Mouse (Mus musculus) heart, adult 11 months (tissue): Measurements from ENCODE around the gene Mrpl16.

Experiments
- DNase-seq: peaks from one replicate; pipeline ENCODE4 v3.0.0; 2022

The Mrpl16 gene

DNA sequence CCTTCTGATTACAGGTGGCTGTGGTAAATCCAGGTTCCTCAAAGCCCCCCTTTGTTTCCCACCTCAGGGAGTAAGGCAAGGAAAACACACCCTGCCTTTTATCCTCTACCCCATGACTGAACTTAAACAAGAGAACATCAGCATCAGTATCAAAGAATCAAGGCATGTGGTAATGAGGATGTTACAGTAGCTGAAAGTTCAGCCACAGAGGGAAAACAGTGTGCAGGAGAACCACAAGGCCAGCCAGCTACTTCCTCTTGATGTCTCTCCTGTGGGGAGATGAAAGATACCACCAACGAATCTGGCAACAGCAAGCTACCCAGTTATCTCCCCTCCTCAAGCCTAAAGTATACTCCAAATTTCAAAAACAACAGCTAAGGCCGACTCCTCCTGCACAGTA lies 37.1 kb downstream of the Mrpl16 start:
- peak; percentile 82 for DNase-seq

- DNase-seq = no peak
Observed at GRCm38 (mm10) chr19:11807822-11808221, 37.6 kb downstream of the Mrpl16 start.

DNA sequence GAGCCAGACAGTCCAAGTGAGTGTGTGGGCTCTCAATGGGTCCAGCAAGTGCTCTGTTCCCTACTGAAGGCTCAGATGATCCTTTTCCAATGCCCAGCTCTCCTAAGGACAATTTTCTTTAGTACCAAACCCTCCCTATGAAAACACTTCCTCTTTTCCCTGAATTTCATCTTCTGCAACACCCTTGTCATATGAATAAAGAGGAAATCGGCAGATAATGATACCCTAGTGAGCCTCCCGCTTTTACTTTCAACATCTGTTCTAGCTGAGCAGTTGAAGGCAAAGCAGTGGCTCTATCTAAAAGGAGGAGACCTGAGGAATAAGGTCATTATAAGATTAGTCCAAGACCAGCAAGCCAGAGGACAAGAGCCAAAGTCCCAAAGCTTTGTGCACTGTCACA lies 38.3 kb downstream of the Mrpl16 start:
- peak; percentile 63 for DNase-seq

DNA sequence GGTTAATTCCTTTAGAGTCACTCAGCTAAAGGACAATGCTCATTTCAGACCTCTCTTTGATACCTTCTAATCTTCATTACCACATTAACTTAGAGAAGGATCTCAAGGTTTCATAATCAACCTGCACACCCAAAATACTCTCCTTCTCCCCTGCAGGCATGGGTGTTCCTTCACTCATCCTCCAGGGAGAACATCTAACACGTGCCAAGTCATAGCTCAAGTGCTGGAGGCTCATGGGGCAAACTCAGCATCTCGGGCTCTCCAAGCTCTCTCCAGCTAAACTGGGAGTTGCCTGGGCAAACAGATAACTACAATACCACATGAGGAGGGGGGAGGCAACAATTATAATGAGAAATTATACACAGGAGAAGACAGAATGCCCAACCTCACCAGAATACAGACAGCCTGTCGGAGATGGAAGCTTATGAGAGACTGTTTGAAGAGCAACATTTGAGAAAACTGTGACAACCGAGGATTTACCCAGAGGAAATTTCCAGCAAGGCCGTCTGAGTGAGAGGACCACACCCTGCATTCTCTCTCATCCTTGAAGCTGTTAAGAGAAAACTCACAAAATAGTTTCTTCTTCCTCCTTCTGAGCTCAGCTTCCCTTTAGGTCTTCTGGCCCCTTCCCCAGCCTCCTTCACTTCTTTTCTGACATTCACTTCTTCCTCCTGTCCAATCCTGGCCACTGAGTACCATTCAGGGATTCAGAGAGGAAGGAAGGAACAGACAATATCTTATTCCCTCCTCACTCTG lies 40.0 kb downstream of the Mrpl16 start:
- DNase-seq = peak; percentile 84

DNA sequence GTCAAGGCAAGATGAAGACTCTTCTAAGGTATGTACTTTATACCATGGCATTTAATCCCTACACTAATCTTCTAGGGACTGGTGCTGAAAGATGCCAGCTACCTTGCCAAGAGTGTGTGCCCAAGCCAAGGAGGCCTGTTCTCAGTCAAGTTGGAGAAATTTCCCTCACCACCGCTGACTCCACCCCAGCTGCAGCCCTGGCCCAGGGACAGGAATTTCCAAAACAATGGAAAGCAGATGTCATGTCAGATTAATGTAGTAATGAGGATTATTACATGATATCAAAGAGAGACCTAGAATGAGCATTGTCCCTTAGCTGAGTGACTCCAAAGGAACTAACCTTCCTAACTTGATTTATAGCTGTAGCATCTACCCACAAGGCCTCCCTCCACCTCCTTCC lies 40.7 kb downstream of the Mrpl16 start:
- peak; percentile 93 for DNase-seq

- peak; percentile 90 for DNase-seq
Observed at GRCm38 (mm10) chr19:11811688-11812365, 41.6 kb downstream of the Mrpl16 start.

DNA sequence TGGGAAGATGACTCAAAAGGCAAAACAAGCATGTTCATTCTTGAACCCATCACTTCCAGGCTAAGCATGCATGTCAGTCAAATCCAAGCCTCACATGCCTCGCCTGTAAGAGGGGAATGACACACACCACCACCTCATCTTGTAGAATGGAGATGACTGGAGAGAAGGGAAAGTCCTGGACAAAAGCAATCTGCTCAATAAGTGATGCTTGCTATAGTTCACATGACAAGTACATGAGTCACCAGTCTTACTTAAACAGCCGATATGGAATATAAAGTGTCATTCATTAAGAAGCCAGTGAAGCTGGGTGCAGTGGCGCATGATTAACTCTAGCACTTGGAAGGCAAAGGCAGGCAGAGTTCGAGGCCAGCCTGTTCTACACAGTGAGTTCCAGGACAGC lies 42.9 kb downstream of the Mrpl16 start:
- no peak for DNase-seq

DNA sequence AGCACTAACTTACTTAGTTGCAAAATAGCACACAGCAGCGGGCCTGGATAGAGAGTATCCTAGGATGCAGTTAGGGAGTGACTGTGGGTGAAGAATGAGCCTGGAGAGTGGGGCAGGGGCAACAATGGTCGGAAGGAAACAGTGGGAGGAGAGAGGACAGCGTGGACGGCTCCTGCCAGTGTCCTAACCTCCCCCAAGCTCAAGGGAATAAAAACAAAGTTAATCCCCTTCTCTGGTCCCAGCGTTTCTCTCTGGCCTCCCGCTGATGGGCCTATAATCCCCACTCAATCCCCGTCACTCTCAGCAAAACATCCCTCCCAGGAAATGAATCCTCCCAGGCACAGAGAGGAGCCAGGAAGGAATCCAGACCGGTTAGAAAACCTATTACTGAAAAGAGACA lies 43.5 kb downstream of the Mrpl16 start:
- peak; percentile 96 for DNase-seq

- DNase-seq = peak; percentile 85
Observed at GRCm38 (mm10) chr19:11814742-11815333, 44.6 kb downstream of the Mrpl16 start.

GRCm38 (mm10) chr19:11816706-11817105 lies 46.5 kb downstream of the Mrpl16 start:
- no peak for DNase-seq

- DNase-seq = no peak
Observed at GRCm38 (mm10) chr19:11817586-11817985, 47.4 kb downstream of the Mrpl16 start.

DNA sequence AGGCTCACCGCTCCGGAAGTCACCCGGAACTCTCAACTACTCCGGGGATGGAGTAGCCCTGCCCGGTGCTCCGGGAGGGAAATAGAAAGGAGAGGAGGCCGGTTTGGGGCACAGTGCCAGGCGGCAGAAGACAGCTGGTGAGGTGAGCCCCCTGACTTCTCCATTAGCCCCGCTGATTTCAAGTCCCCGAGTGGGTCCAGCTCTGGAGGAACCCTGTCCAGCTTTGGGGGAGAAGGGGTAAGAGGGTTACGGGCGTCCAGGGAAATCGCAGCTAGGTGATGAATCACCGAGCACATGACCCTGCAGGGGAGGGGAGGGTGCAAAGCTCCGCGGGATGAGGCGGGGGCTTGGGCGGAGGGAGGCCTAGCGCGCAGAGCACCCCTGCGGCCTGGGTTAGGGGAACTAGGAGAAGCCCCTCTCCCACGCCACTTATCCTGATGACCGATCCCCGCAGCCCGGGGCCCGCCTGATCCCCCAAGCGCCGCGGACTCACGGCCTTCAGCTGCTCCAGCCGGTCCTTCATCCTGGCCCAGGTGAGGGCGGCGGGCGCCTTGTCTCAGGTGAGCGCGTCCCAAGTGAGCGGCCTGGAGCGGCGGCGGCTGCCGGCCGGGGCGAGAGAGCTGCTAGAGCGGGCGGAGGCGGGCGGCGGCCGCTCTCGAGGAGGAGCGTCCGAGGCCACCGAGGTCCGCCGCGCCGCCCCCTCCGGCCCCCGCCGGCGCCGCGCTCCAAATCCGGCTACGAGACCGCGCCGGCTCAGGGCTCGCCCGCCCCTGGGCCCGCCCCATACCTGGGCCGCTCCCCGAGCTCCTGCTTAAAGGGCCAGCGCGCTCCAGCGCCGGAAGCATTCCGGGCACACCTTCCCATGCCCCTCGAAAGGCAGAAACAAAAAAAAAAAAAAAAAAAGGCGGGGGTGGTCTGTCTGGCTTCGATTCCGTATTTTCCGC lies 48.3 kb downstream of the Mrpl16 start:
- peak; percentile 97 for DNase-seq

- DNase-seq = no peak
Observed at GRCm38 (mm10) chr19:11819143-11819700, 49.0 kb downstream of the Mrpl16 start, which contains the start of gene Stx3. TSS of gene Stx3 (minus strand) at chr19:11819403.

- peak; percentile 98 for DNase-seq
Observed at GRCm38 (mm10) chr19:11819800-11820199, 49.6 kb downstream of the Mrpl16 start.

GRCm38 (mm10) chr19:11820211-11820610 lies 50.0 kb downstream of the Mrpl16 start:
- no peak for DNase-seq

GRCm38 (mm10) chr19:11823346-11824065 lies 53.3 kb downstream of the Mrpl16 start:
- no peak for DNase-seq
